Mouse (Mus musculus): ENCODE results near the gene Bclaf3. TPM values are rescaled to one million over a fixed set of nuclear protein-coding genes. Genes with fewer than 3 reads are reported as not detected.
"Not testable (repeated sequence)": the region's sequence is repeated elsewhere in the genome, so short reads cannot be mapped to it uniquely, and the experiment has no call there.

Gene Bclaf3
- polyA plus RNA-seq, 1 experiment from 2014 or later, result 23.0 TPM

GRCm38 (mm10) chrX:159521780-159522179 lies 4.7 kb upstream of the Bclaf3 start:
- WGBS, result 74% methylated on average over 3 of the region's 3 CpGs
- H3K36me3 ChIP-seq (replicated peaks; ENCODE audit: control insufficient read depth, insufficient read depth), result no peaks in the 10 kb centered on the region

GRCm38 (mm10) chrX:159522651-159523050 lies 3.8 kb upstream of the Bclaf3 start:
- Histone ChIP-seq H3K4me1 (replicated peaks; ENCODE audit: control insufficient read depth, insufficient read depth, low read length) (no peaks in the 10 kb centered on the region), H3K27me3 (ENCODE audit: control insufficient read depth, insufficient read depth, low read length) (no peaks in the 10 kb centered on the region), H3K9me3 (ENCODE audit: control insufficient read depth, low read length) (no peaks in the 10 kb centered on the region), H3K4me3 (replicated peaks; ENCODE audit: low read length) (no peak overlapping the region), H3K36me3 (replicated peaks; ENCODE audit: control insufficient read depth, insufficient read depth) (no peaks in the 10 kb centered on the region), H3K9ac (no peak overlapping the region), H3K27ac (no peak overlapping the region), H3K4me2 (replicated peaks) (no peak overlapping the region)
- WGBS, result 78% methylated on average over 4 of the region's 4 CpGs
- no peak for DNase-seq (ENCODE audit: low spot score)
- no peak for ATAC-seq (ENCODE audit: low FRiP score)

More at GRCm38 (mm10) chrX:159521780-159522179, 4.7 kb upstream of the Bclaf3 start:
- H3K9me3 ChIP-seq (ENCODE audit: control insufficient read depth, low read length), result no peaks in the 10 kb centered on the region
- no peak for DNase-seq (ENCODE audit: low spot score)
- H3K4me3 ChIP-seq (replicated peaks; ENCODE audit: low read length), result no peak overlapping the region
- no peak overlapping the region for H3K27ac ChIP-seq
- H3K4me1 ChIP-seq (replicated peaks; ENCODE audit: control insufficient read depth, insufficient read depth, low read length), result no peaks in the 10 kb centered on the region
- no peak overlapping the region for H3K9ac ChIP-seq
- H3K4me2 ChIP-seq (replicated peaks), result no peak overlapping the region
- no peak for ATAC-seq (ENCODE audit: low FRiP score)
- H3K27me3 ChIP-seq (ENCODE audit: control insufficient read depth, insufficient read depth, low read length), result no peaks in the 10 kb centered on the region

- Histone ChIP-seq H3K27me3 (ENCODE audit: control insufficient read depth, insufficient read depth, low read length) (no peaks in the 10 kb centered on the region; the same call in 1 of the 2 replicates), H3K4me1 (replicated peaks; ENCODE audit: control insufficient read depth, insufficient read depth, low read length) (peaks cover 4% of the 10 kb centered on the region; the same call in 1 of the 2 replicates), H3K9ac (peak overlapping the region; percentile 68), H3K27ac (peak overlapping the region; percentile 80), H3K4me3 (replicated peaks; ENCODE audit: low read length) (peak overlapping the region; percentile 63), H3K36me3 (replicated peaks; ENCODE audit: control insufficient read depth, insufficient read depth) (no peaks in the 10 kb centered on the region), H3K4me2 (replicated peaks) (peak overlapping the region; percentile 51), H3K9me3 (ENCODE audit: control insufficient read depth, low read length) (no peaks in the 10 kb centered on the region)
- WGBS, result 9% methylated on average over 28 of the region's 38 CpGs
- ATAC-seq (ENCODE audit: low FRiP score), result peak; percentile 99
- DNase-seq (ENCODE audit: low spot score), result peak; percentile 91
These were observed 5.9 kb downstream of the Bclaf3 start for GRCm38 (mm10) chrX:159532427-159532810.

GRCm38 (mm10) chrX:159532811-159533462 lies 6.4 kb downstream of the Bclaf3 start:
- Histone ChIP-seq H3K9me3 (ENCODE audit: control insufficient read depth, low read length) (no peaks in the 10 kb centered on the region), H3K4me3 (replicated peaks; ENCODE audit: low read length) (peak overlapping the region; percentile 63), H3K4me2 (replicated peaks) (peak overlapping the region; percentile 51), H3K9ac (peak overlapping the region; percentile 68), H3K4me1 (replicated peaks; ENCODE audit: control insufficient read depth, insufficient read depth, low read length) (peaks cover 4% of the 10 kb centered on the region; the same call in 1 of the 2 replicates), H3K27me3 (ENCODE audit: control insufficient read depth, insufficient read depth, low read length) (no peaks in the 10 kb centered on the region; the same call in 1 of the 2 replicates), H3K27ac (peak overlapping the region; percentile 80), H3K36me3 (replicated peaks; ENCODE audit: control insufficient read depth, insufficient read depth) (no peaks in the 10 kb centered on the region)
- DNase-seq (ENCODE audit: low spot score) (no peak), ATAC-seq (ENCODE audit: low FRiP score) (peak; percentile 41)
- WGBS, result 17% methylated on average over 39 of the region's 56 CpGs

- 90% methylated on average over 18 of the region's 18 CpGs for WGBS
These were observed 15.4 kb downstream of the Bclaf3 start for GRCm38 (mm10) chrX:159541936-159542335.

GRCm38 (mm10) chrX:159547093-159547492 lies 20.6 kb downstream of the Bclaf3 start:
- DNase-seq (ENCODE audit: low spot score), result no peak
- H3K9ac ChIP-seq, result no peak overlapping the region
- ATAC-seq (ENCODE audit: low FRiP score), result no peak
- peaks cover 11% of the 10 kb centered on the region; the same call in 1 of the 2 replicates for H3K36me3 ChIP-seq (replicated peaks; ENCODE audit: control insufficient read depth, insufficient read depth)
- H3K4me1 ChIP-seq (replicated peaks; ENCODE audit: control insufficient read depth, insufficient read depth, low read length), result no peaks in the 10 kb centered on the region
- H3K4me3 ChIP-seq (replicated peaks; ENCODE audit: low read length), result no peak overlapping the region
- H3K9me3 ChIP-seq (ENCODE audit: control insufficient read depth, low read length), result no peaks in the 10 kb centered on the region
- H3K27me3 ChIP-seq (ENCODE audit: control insufficient read depth, insufficient read depth, low read length), result no peaks in the 10 kb centered on the region
- no peak overlapping the region for H3K27ac ChIP-seq
- H3K4me2 ChIP-seq (replicated peaks), result no peak overlapping the region
- 91% methylated on average over 5 of the region's 5 CpGs for WGBS

More at GRCm38 (mm10) chrX:159541936-159542335, 15.4 kb downstream of the Bclaf3 start:
- Histone ChIP-seq H3K9ac (no peak overlapping the region), H3K27ac (no peak overlapping the region), H3K4me3 (replicated peaks; ENCODE audit: low read length) (no peak overlapping the region), H3K36me3 (replicated peaks; ENCODE audit: control insufficient read depth, insufficient read depth) (no peaks in the 10 kb centered on the region), H3K27me3 (ENCODE audit: control insufficient read depth, insufficient read depth, low read length) (no peaks in the 10 kb centered on the region), H3K9me3 (ENCODE audit: control insufficient read depth, low read length) (no peaks in the 10 kb centered on the region), H3K4me1 (replicated peaks; ENCODE audit: control insufficient read depth, insufficient read depth, low read length) (no peaks in the 10 kb centered on the region), H3K4me2 (replicated peaks) (no peak overlapping the region)
- DNase-seq (ENCODE audit: low spot score), result no peak
- ATAC-seq (ENCODE audit: low FRiP score), result no peak

GRCm38 (mm10) chrX:159584738-159585137 lies 58.2 kb downstream of the Bclaf3 start:
- not testable (repeated sequence) for H3K27ac ChIP-seq; H3K27me3 ChIP-seq (ENCODE audit: control insufficient read depth, insufficient read depth, low read length); H3K4me1 ChIP-seq (replicated peaks; ENCODE audit: control insufficient read depth, insufficient read depth, low read length); H3K9me3 ChIP-seq (ENCODE audit: control insufficient read depth, low read length); H3K4me2 ChIP-seq (replicated peaks); ATAC-seq (ENCODE audit: low FRiP score); DNase-seq (ENCODE audit: low spot score); H3K36me3 ChIP-seq (replicated peaks; ENCODE audit: control insufficient read depth, insufficient read depth); H3K9ac ChIP-seq; H3K4me3 ChIP-seq (replicated peaks; ENCODE audit: low read length)
- 54% methylated on average over 7 of the region's 7 CpGs for WGBS

- H3K9me3 ChIP-seq (ENCODE audit: control insufficient read depth, low read length), result no peaks in the 10 kb centered on the region
- H3K36me3 ChIP-seq (replicated peaks; ENCODE audit: control insufficient read depth, insufficient read depth), result no peaks in the 10 kb centered on the region
- ATAC-seq (ENCODE audit: low FRiP score), result no peak
- H3K27ac ChIP-seq, result no peak overlapping the region
- no peak overlapping the region for H3K4me3 ChIP-seq (replicated peaks; ENCODE audit: low read length)
- H3K9ac ChIP-seq, result no peak overlapping the region
- no peak overlapping the region for H3K4me2 ChIP-seq (replicated peaks)
- no peaks in the 10 kb centered on the region for H3K4me1 ChIP-seq (replicated peaks; ENCODE audit: control insufficient read depth, insufficient read depth, low read length)
- no peak for DNase-seq (ENCODE audit: low spot score)
- WGBS, result 74% methylated on average over 1 of the region's 1 CpGs
- no peaks in the 10 kb centered on the region for H3K27me3 ChIP-seq (ENCODE audit: control insufficient read depth, insufficient read depth, low read length)
These were observed 65.1 kb downstream of the Bclaf3 start for GRCm38 (mm10) chrX:159591633-159592032.

- no peak for ATAC-seq (ENCODE audit: low FRiP score)
These were observed 71.0 kb downstream of the Bclaf3 start for GRCm38 (mm10) chrX:159597502-159597901.

More at GRCm38 (mm10) chrX:159597502-159597901, 71.0 kb downstream of the Bclaf3 start:
- Histone ChIP-seq H3K36me3 (replicated peaks; ENCODE audit: control insufficient read depth, insufficient read depth) (no peaks in the 10 kb centered on the region), H3K4me2 (replicated peaks) (no peak overlapping the region), H3K27ac (no peak overlapping the region), H3K27me3 (ENCODE audit: control insufficient read depth, insufficient read depth, low read length) (no peaks in the 10 kb centered on the region; the same call in 1 of the 2 replicates), H3K4me1 (replicated peaks; ENCODE audit: control insufficient read depth, insufficient read depth, low read length) (no peaks in the 10 kb centered on the region), H3K9me3 (ENCODE audit: control insufficient read depth, low read length) (no peaks in the 10 kb centered on the region), H3K4me3 (replicated peaks; ENCODE audit: low read length) (no peak overlapping the region), H3K9ac (no peak overlapping the region)
- WGBS, result 77% methylated on average over 1 of the region's 1 CpGs
- no peak for DNase-seq (ENCODE audit: low spot score)
